ENCODE assay signal across 8 mouse cellular contexts in the genomic region with DNA sequence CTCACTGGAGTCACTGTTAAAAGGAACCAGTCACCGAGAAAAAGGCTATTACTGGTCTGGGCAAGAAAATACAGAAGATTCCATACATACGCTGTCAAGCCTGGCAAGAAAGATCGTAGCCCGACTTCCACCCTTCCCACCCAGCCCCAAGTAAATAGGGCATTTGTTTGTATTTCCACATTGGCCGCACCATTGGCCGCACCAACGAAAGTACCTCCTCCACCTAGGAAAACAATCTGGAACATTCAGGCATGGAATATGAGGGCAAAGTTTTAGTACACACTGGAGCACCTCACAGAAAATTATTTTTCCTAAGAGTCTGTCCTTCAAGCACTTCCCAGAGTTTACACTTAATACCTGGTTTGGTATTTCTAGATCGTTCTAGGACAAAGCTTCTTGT. TPM values are rescaled to one million over a fixed set of nuclear protein-coding genes. Genes with fewer than 3 reads are reported as not detected.
DNase-seq lines count a peak whose midpoint lies in the region; ATAC-seq and TF ChIP-seq lines count a peak whose summit lies in the region.

No protein-coding gene starts in this region.

- H3K9ac ChIP-seq in neural tube, embryonic 12.5 days: no peak overlapping the region
- no peak overlapping the region for H3K9ac ChIP-seq in liver, embryonic 16.5 days (ENCODE audit: low read depth, low read length)

- peak overlapping the region; percentile 93 for H3K4me3 ChIP-seq in gastrocnemius, adult 2 months
- no peak overlapping the region for H3K4me3 ChIP-seq in neural tube, embryonic 12.5 days
- H3K4me3 ChIP-seq in liver, embryonic 16.5 days (ENCODE audit: low read depth, low read length): peak overlapping the region; percentile 62

- peak overlapping the region; percentile 90 for H3K4me2 ChIP-seq in neural tube, embryonic 12.5 days (replicated peaks)
- H3K4me2 ChIP-seq in liver, embryonic 16.5 days (ENCODE audit: low read depth, low read length): peak overlapping the region; percentile 61

- no peaks in the 10 kb centered on the region for H3K36me3 ChIP-seq in neural tube, embryonic 12.5 days
- no peaks in the 10 kb centered on the region for H3K36me3 ChIP-seq in liver, embryonic 16.5 days (ENCODE audit: control insufficient read depth, insufficient read depth)

- H3K27me3 ChIP-seq in neural tube, embryonic 12.5 days (replicated peaks): peaks cover 19% of the 10 kb centered on the region
- peaks cover 21% of the 10 kb centered on the region for H3K27me3 ChIP-seq in liver, embryonic 16.5 days (ENCODE audit: control insufficient read depth, insufficient read depth, low read depth, low read length)

- no peak overlapping the region for H3K27ac ChIP-seq in gastrocnemius, adult 2 months
- no peak overlapping the region for H3K27ac ChIP-seq in neural tube, embryonic 12.5 days
- H3K27ac ChIP-seq in liver, embryonic 16.5 days (ENCODE audit: low read length): no peak overlapping the region

- no peak for ATAC-seq in neural tube, embryonic 12.5 days (ENCODE audit: low FRiP score, low read depth)
- peak; percentile 45 for ATAC-seq in liver, embryonic 16.5 days (ENCODE audit: low read depth)
- ATAC-seq in CD4-positive, CD25-positive, alpha-beta regulatory T cell, adult 4 months: no peak
- ATAC-seq in megakaryocyte progenitor cell, adult 5-6 weeks (replicated peaks; ENCODE audit: poor library complexity): no peak

- intact Hi-C loops in gastrocnemius, adult 2 months (cut with DNase I): no loop called here

- no peaks in the 10 kb centered on the region for H3K4me1 ChIP-seq in neural tube, embryonic 12.5 days
- peaks cover 2% of the 10 kb centered on the region for H3K4me1 ChIP-seq in liver, embryonic 16.5 days (ENCODE audit: control insufficient read depth, low read depth, low read length)

- H3K9me3 ChIP-seq in neural tube, embryonic 12.5 days: no peaks in the 10 kb centered on the region
- no peaks in the 10 kb centered on the region for H3K9me3 ChIP-seq in liver, embryonic 16.5 days (replicated peaks; ENCODE audit: control insufficient read depth, low read length)

- no peak for DNase-seq in gastrocnemius, adult 2 months
- DNase-seq in gastrocnemius, adult 8-10 months (ENCODE audit: low spot score in 2 of 2): no peak
- no peak for DNase-seq in neural tube, embryonic 10.5 days (ENCODE audit: extremely low spot score, low spot score)
- no peak for DNase-seq in thymus, postnatal 36 days

- 49% methylated on average over 8 of the region's 8 CpGs for WGBS in neural tube, embryonic 12.5 days
- 49% methylated on average over 8 of the region's 8 CpGs for WGBS in liver, embryonic 16.5 days (ENCODE audit: insufficient replicate concordance)

- TF ChIP-seq CTCF in gastrocnemius, adult 2 months (IDR thresholded peaks at IDR 0.05): no peak

RNA-seq across cellular contexts. Expression of gene Proser2, which starts 1.1 kb away (rescaled TPM):
- 1 to 10 TPM; 1.4 to 2.1 TPM for total RNA-seq in gastrocnemius, adult 2 months (2021)
- total RNA-seq in gastrocnemius, adult 8-10 months (2022): under 1 TPM; 0.70 to 0.97 (median 0.90) TPM
- 3.8 and 4.5 TPM in 2 replicates for polyA plus RNA-seq in neural tube, embryonic 12.5 days (2016; fragmentation: Nextera tagmentation; extraction: Ambion mirVana)
- 7.1 and 10.2 TPM in 2 replicates for polyA plus RNA-seq in liver, embryonic 16.5 days (2015; fragmentation: Nextera tagmentation; extraction: Ambion mirVana)
- polyA plus RNA-seq in CD4-positive, CD25-positive, alpha-beta regulatory T cell, adult 4 months (2017; shearing (Covaris generic)): under 1 TPM; 0.18 to 0.26 TPM
- 0.15 TPM in 1 of 2 replicates, not detected in the other for total RNA-seq in megakaryocyte progenitor cell, adult 5-6 weeks (2015)
- total RNA-seq in megakaryocyte progenitor cell, adult 5-6 weeks (2017): not detected in 2 replicates
